Mouse (Mus musculus) right cerebral cortex, postnatal 10 days (tissue): ENCODE measurements at regions not wholly inside any gene's neighbourhood (a gene's known extent, or its start where the extent isn't known, plus 50 kb on each side); places are given as distances from the start of the nearest gene placed in this dataset.
"Not testable (repeated sequence)": the region's sequence is repeated elsewhere in the genome, so short reads cannot be mapped to it uniquely, and the experiment has no call there.

ENCODE experiments used
- DNase-seq, 2 experiments: peaks; one replicate each; pipeline ENCODE4 v3.0.0; 2021; ENCODE audit warnings: low spot score in 2 of 2

GRCm38 (mm10) chr10:85242701-85243100, 57.8 kb upstream of the Cry1 start:
- no peak for DNase-seq

GRCm38 (mm10) chr10:85243556-85243955, 58.7 kb upstream of the Cry1 start:
- DNase-seq = no peak

- DNase-seq = peak; percentile 40
Measured at GRCm38 (mm10) chr10:85265746-85266145, 80.9 kb upstream of the Cry1 start.

GRCm38 (mm10) chr10:85266148-85266547, 81.3 kb upstream of the Cry1 start:
- no peak for DNase-seq

- DNase-seq = no peak
Measured at GRCm38 (mm10) chr10:85266796-85267195, 81.9 kb upstream of the Cry1 start.

GRCm38 (mm10) chr10:85270209-85270608, 85.3 kb upstream of the Cry1 start:
- no peak for DNase-seq

GRCm38 (mm10) chr10:85276793-85277192, 91.9 kb upstream of the Cry1 start:
- no peak for DNase-seq

- DNase-seq = no peak
Measured at GRCm38 (mm10) chr10:85291733-85292476, 94.7 kb upstream of the Btbd11 start.

- DNase-seq = no peak
Measured at GRCm38 (mm10) chr10:85292477-85292855, 94.1 kb upstream of the Btbd11 start.

- no peak for DNase-seq
Measured at GRCm38 (mm10) chr10:85293071-85293783, 93.4 kb upstream of the Btbd11 start.

- DNase-seq = no peak
Measured at GRCm38 (mm10) chr10:85295133-85295887, 91.3 kb upstream of the Btbd11 start.

- no peak for DNase-seq
Measured at GRCm38 (mm10) chr10:85311781-85312180, 74.8 kb upstream of the Btbd11 start.

GRCm38 (mm10) chr10:85313331-85313730, 73.3 kb upstream of the Btbd11 start:
- not testable (repeated sequence) for DNase-seq

GRCm38 (mm10) chr10:85320971-85321370, 65.6 kb upstream of the Btbd11 start:
- DNase-seq = no peak

- DNase-seq = no peak
Measured at GRCm38 (mm10) chr10:85322280-85322679, 64.3 kb upstream of the Btbd11 start.

- DNase-seq = no peak
Measured at GRCm38 (mm10) chr10:85329382-85329781, 57.2 kb upstream of the Btbd11 start.

GRCm38 (mm10) chr10:85330938-85331691, 55.5 kb upstream of the Btbd11 start:
- DNase-seq = no peak
